Mouse (Mus musculus) embryonic facial prominence, embryonic 13.5 days (tissue): ENCODE measurements around the gene Plod2. TPM values are rescaled to one million over a fixed set of nuclear protein-coding genes. Genes with fewer than 3 reads are reported as not detected.

ENCODE experiments used
- ATAC-seq: fragments of 200-750 bp; cut with Nextera tagmentation; 2 replicates; pipeline ENCODE4 v1.8.0; 2017; ENCODE audit warnings: low read depth; ENCODE audit not compliant: insufficient number of reproducible peaks, insufficient read depth, low FRiP score, low TSS enrichment
- H3K27ac ChIP-seq: fragments of 300-500 bp; sonication (generic); 2 replicates; pipeline ENCODE4 v1.5.1; 2015; ENCODE audit warnings: moderate library complexity, mild to moderate bottlenecking, inconsistent platforms
- H3K27me3 ChIP-seq: fragments of 300-500 bp; sonication (generic); 2 replicates; pipeline ENCODE4 v1.6.1; 2015; ENCODE audit warnings: mild to moderate bottlenecking, inconsistent platforms
- H3K36me3 ChIP-seq: fragments of 300-500 bp; sonication (generic); 2 replicates; pipeline ENCODE4 v1.6.1; 2015; ENCODE audit warnings: mild to moderate bottlenecking, inconsistent platforms
- H3K4me1 ChIP-seq: fragments of 300-500 bp; sonication (generic); 2 replicates; pipeline ENCODE4 v1.6.1; 2015; ENCODE audit warnings: inconsistent platforms
- H3K4me2 ChIP-seq: fragments of 300-500 bp; sonication (generic); 2 replicates; pipeline ENCODE4 v1.6.1; 2015; ENCODE audit warnings: moderate library complexity, mild to moderate bottlenecking, inconsistent platforms
- H3K4me3 ChIP-seq: fragments of 300-500 bp; sonication (generic); 2 replicates; pipeline ENCODE4 v1.5.1; 2015; ENCODE audit warnings: mild to moderate bottlenecking, inconsistent platforms
- H3K9ac ChIP-seq: fragments of 300-500 bp; sonication (generic); 2 replicates; pipeline ENCODE4 v1.6.1; 2015; ENCODE audit warnings: mild to moderate bottlenecking, inconsistent platforms
- H3K9me3 ChIP-seq: fragments of 300-500 bp; sonication (generic); 2 replicates; pipeline ENCODE4 v1.6.1; 2016; ENCODE audit warnings: inconsistent platforms
- WGBS: fragments of 180-500 bp; shearing (Covaris S2); methylation state at CpG from one replicate; pipeline ENCODE4 v1.1.7; 2015; ENCODE audit warnings: mixed read lengths; 5-methylcytosine and 5-hydroxymethylcytosine counted together
- polyA plus RNA-seq: library from polyadenylated mRNA; unstranded; fragments of >200 nt; fragmentation: Nextera tagmentation; extraction: Ambion mirVana; gene quantifications from 2 replicates; pipeline ENCODE4 v1.2.1, GENCODE M21; 2015

The Plod2 gene
- polyA plus RNA-seq, 1 experiment from 2014 or later, result 53.4 TPM

DNA sequence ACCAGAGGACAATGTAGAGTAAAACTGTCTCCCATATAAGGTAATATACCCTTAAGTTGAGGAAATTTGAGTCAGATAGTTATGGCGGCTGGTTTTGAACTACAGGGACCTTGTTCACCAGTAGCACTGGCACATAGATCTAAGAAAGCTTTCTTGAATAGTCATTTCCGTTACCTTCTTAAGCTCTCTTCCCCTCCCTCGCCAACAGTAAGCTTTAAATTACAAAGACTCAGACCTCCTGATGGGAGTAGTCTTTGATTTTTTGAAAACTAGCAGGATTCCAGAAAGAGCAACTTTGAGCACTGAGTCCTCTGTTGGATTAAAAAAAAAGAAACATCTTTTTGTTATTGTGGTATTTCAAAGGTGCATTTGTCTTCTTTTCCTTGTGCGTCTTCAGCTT, 61.5 kb downstream of the Plod2 start:
- H3K4me1 ChIP-seq, result no peaks in the 10 kb centered on the region
- no peak for ATAC-seq
- H3K9me3 ChIP-seq, result no peaks in the 10 kb centered on the region
- peaks cover 34% of the 10 kb centered on the region for H3K36me3 ChIP-seq
- no peak overlapping the region for H3K9ac ChIP-seq
- H3K4me3 ChIP-seq, result no peak overlapping the region
- no peak overlapping the region for H3K4me2 ChIP-seq
- WGBS, result 71% methylated on average over 4 of the region's 4 CpGs
- no peaks in the 10 kb centered on the region for H3K27me3 ChIP-seq
- no peak overlapping the region for H3K27ac ChIP-seq

DNA sequence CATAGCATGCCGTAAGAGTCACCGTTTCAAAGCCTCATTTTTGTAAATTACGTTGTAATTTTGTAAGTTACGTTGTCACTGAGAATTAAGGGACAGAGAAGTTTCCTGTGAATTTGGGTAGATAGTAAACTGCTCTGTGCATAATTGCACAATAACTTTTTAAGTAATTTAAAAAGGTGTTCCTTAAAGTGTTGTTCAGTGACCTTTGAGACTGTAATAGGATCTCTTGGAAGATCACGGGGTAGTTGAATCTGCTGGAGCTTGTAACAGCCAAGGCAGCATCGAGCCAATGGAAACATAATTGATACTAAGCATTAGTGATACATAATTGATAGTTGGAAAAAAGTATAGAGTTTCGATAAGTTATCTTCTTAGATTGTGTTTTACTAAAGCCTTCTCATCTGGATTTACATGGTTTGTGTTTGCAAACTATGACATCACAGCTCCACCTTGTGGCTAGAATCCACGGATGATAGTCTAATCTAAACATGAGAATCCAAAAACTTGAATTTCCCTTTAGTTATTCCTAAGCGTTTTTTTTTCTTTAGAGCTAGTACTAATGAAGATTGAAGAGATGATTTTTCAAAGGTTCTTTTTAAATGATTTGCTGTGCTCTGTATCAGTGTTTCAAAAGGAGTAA, 68.7 kb downstream of the Plod2 start:
- Histone ChIP-seq H3K4me2 (no peak overlapping the region), H3K27ac (no peak overlapping the region), H3K9ac (no peak overlapping the region), H3K27me3 (no peaks in the 10 kb centered on the region), H3K4me1 (no peaks in the 10 kb centered on the region), H3K4me3 (no peak overlapping the region), H3K9me3 (no peaks in the 10 kb centered on the region), H3K36me3 (peaks cover 18% of the 10 kb centered on the region)
- ATAC-seq, result no peak
- WGBS, result 45% methylated on average over 9 of the region's 9 CpGs

- Histone ChIP-seq H3K27me3 (no peaks in the 10 kb centered on the region), H3K9me3 (no peaks in the 10 kb centered on the region), H3K9ac (no peak overlapping the region), H3K4me3 (no peak overlapping the region), H3K27ac (no peak overlapping the region), H3K4me2 (no peak overlapping the region), H3K4me1 (no peaks in the 10 kb centered on the region), H3K36me3 (0 out of 2 replicates have a peak, but pooled peaks cover 4% of the 10 kb centered on the region)
- no peak for ATAC-seq
- 87% methylated on average over 15 of the region's 15 CpGs for WGBS
These were observed 70.6 kb downstream of the Plod2 start for GRCm38 (mm10) chr9:92612641-92613040.

- H3K27me3 ChIP-seq, result no peaks in the 10 kb centered on the region
- no peaks in the 10 kb centered on the region for H3K9me3 ChIP-seq
- H3K4me1 ChIP-seq, result no peaks in the 10 kb centered on the region
- no peak overlapping the region for H3K4me2 ChIP-seq
- H3K9ac ChIP-seq, result no peak overlapping the region
- no peak overlapping the region for H3K27ac ChIP-seq
- H3K36me3 ChIP-seq, result 0 out of 2 replicates have a peak, but pooled peaks cover 4% of the 10 kb centered on the region
- 76% methylated on average over 8 of the region's 8 CpGs for WGBS
- no peak for ATAC-seq
- no peak overlapping the region for H3K4me3 ChIP-seq
These were observed 71.2 kb downstream of the Plod2 start for GRCm38 (mm10) chr9:92613206-92613605.

- WGBS, result 97% methylated on average over 2 of the region's 2 CpGs
- Histone ChIP-seq H3K4me1 (no peaks in the 10 kb centered on the region), H3K36me3 (no peaks in the 10 kb centered on the region)
These were observed 74.4 kb downstream of the Plod2 start for GRCm38 (mm10) chr9:92616418-92616817.

DNA sequence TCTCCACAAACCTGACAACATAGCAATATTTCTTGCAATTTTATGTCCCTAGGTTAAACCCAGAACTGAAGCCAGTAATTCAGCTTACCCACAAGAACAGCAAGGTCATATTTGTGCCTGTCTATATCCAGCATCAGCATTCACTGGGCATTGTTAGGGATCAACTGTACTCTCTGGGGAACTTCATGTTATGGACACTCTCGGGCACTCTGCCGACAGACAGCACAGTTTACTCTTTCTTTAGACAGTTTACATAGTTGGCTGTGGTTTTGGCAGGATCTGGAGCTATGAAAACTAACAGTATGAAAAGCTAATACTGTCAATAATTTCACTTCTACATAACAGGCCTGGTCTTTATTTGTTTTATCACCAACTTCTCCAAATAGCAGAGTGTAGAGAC, 75.4 kb downstream of the Plod2 start:
- Histone ChIP-seq H3K27ac (no peak overlapping the region; the same call in 1 of the 2 replicates), H3K36me3 (no peaks in the 10 kb centered on the region), H3K4me1 (no peaks in the 10 kb centered on the region), H3K9ac (no peak overlapping the region), H3K4me3 (no peak overlapping the region), H3K27me3 (no peaks in the 10 kb centered on the region), H3K4me2 (no peak overlapping the region), H3K9me3 (no peaks in the 10 kb centered on the region)
- 77% methylated on average over 2 of the region's 2 CpGs for WGBS
- no peak for ATAC-seq

More at GRCm38 (mm10) chr9:92616418-92616817, 74.4 kb downstream of the Plod2 start:
- Histone ChIP-seq H3K9me3 (no peaks in the 10 kb centered on the region), H3K27ac (no peak overlapping the region), H3K4me3 (no peak overlapping the region), H3K4me2 (no peak overlapping the region), H3K27me3 (no peaks in the 10 kb centered on the region), H3K9ac (no peak overlapping the region)
- no peak for ATAC-seq

DNA sequence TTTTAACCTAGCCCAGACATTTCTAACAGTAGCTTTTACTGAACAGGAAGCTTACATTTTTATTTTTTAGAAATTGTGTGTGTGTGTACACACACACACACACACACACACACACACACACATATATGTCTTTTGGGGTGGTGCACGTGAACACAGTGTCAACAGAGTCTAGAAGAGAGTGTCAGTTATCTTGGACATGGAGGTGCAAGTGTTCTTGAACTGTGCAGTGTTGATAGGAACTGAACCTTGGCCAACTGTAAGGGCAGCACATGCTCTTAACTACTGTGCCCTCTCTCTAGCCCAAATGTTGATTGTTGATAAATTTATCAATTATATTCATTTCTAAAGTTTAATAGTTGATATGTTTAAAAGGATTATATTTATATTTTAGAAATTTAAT, 78.1 kb downstream of the Plod2 start:
- Histone ChIP-seq H3K9me3 (no peaks in the 10 kb centered on the region), H3K4me2 (no peak overlapping the region), H3K4me3 (no peak overlapping the region), H3K4me1 (no peaks in the 10 kb centered on the region), H3K36me3 (no peaks in the 10 kb centered on the region), H3K27me3 (no peaks in the 10 kb centered on the region), H3K9ac (no peak overlapping the region), H3K27ac (no peak overlapping the region)
- no peak for ATAC-seq
- WGBS, result 68% methylated on average over 1 of the region's 1 CpGs

GRCm38 (mm10) chr9:92621246-92621645, 79.2 kb downstream of the Plod2 start:
- Histone ChIP-seq H3K27me3 (no peaks in the 10 kb centered on the region), H3K4me1 (no peaks in the 10 kb centered on the region), H3K4me3 (no peak overlapping the region), H3K9ac (no peak overlapping the region), H3K27ac (no peak overlapping the region), H3K9me3 (no peaks in the 10 kb centered on the region), H3K4me2 (no peak overlapping the region), H3K36me3 (no peaks in the 10 kb centered on the region)
- WGBS, result 69% methylated on average over 3 of the region's 3 CpGs
- no peak for ATAC-seq

DNA sequence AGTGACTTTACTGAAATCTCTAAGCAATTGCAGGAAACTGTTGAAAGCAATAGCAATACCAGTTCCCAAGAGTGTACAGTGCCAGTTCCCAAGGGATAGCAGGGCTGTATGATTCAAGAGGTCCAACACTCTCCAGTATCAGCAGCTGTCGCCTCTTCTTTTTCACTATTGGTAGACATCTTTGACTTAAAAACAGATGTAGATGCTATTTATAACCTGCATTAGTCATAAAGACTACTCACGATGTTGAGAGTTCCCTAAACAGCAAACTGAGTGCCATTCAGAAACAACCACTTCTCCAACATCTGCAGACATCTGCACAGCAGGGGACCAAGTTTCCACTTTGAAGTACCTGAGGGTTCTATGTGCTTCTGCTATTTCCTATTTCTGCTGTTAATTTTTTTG, 79.9 kb downstream of the Plod2 start:
- ATAC-seq, result no peak
- Histone ChIP-seq H3K4me3 (no peak overlapping the region), H3K36me3 (no peaks in the 10 kb centered on the region), H3K27ac (no peak overlapping the region), H3K4me2 (no peak overlapping the region), H3K4me1 (no peaks in the 10 kb centered on the region), H3K9me3 (no peaks in the 10 kb centered on the region), H3K27me3 (no peaks in the 10 kb centered on the region), H3K9ac (no peak overlapping the region)
- WGBS, result 62% methylated on average over 2 of the region's 2 CpGs

GRCm38 (mm10) chr9:92634792-92635191, 92.8 kb downstream of the Plod2 start:
- H3K27ac ChIP-seq, result no peak overlapping the region
- no peak for ATAC-seq
- 0 out of 2 replicates have a peak, but pooled peaks cover 4% of the 10 kb centered on the region for H3K4me1 ChIP-seq
- peaks cover 5% of the 10 kb centered on the region; the same call in 1 of the 2 replicates for H3K9me3 ChIP-seq
- H3K9ac ChIP-seq, result no peak overlapping the region
- no peaks in the 10 kb centered on the region for H3K36me3 ChIP-seq
- no peaks in the 10 kb centered on the region for H3K27me3 ChIP-seq
- no peak overlapping the region for H3K4me3 ChIP-seq
- H3K4me2 ChIP-seq, result no peak overlapping the region
- 69% methylated on average over 3 of the region's 3 CpGs for WGBS

DNA sequence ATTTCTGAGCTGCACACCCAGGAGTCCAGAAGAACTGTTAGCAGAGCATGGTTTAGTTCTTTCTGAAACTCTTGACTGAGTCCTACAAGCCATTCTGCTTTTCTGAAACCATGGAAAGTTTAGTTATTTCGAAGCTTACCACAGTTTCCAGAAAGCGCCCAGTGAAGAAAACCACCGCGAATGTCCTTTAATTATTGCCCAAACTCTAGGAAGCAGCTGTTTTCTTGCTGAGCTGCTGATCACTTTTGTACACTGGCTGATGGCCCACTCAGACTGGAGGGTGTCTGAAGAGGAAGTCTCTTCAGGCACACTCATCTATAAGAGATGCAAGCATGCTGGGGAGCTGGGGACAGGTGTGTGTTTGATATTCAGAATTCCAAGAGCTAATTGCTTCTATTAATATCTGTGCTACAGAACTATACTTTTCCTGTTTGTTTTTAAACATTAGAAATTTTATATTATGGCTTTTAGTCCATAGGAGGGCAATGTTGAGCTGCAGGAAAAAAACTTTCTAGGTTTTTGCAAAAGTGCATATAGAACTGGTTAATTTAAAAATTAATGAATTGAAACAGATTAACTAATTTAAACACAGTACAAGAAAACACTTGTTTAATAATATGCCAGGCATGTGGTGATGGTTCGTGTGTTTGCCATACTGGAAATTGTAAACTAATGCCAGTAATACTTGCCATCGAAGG, 97.3 kb downstream of the Plod2 start:
- Histone ChIP-seq H3K27ac (no peak overlapping the region), H3K4me2 (no peak overlapping the region), H3K9me3 (peaks cover 5% of the 10 kb centered on the region; the same call in 1 of the 2 replicates), H3K4me1 (0 out of 2 replicates have a peak, but pooled peaks cover 4% of the 10 kb centered on the region), H3K27me3 (no peaks in the 10 kb centered on the region), H3K36me3 (no peaks in the 10 kb centered on the region), H3K4me3 (no peak overlapping the region), H3K9ac (no peak overlapping the region)
- WGBS, result 73% methylated on average over 6 of the region's 6 CpGs
- no peak for ATAC-seq

DNA sequence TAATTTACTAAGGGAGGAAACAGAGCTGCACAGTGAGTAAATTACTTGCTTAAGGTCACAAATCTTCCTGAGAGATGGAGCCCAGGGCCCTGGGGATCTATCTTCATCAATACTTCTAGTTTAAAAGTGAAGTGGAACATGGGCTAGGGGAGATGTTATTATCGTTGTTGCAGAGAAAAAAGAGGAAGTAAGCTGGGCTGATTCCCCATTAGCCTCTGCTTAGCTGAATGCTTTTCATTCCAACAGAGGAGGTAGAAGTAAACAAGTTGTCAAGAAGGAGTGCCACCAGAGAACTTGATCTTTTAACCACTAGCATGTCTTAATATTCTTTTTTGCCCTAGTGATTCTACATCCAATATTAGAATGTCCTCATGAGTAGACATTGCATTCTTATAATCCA, 99.7 kb downstream of the Plod2 start:
- Histone ChIP-seq H3K27ac (no peak overlapping the region), H3K4me3 (no peak overlapping the region), H3K9ac (no peak overlapping the region), H3K9me3 (peaks cover 7% of the 10 kb centered on the region), H3K36me3 (no peaks in the 10 kb centered on the region), H3K27me3 (no peaks in the 10 kb centered on the region), H3K4me2 (no peak overlapping the region), H3K4me1 (0 out of 2 replicates have a peak, but pooled peaks cover 4% of the 10 kb centered on the region)
- ATAC-seq, result no peak
- WGBS, result 60% methylated on average over 1 of the region's 1 CpGs
